Mouse (Mus musculus): ENCODE data around the gene Speg. TPM values are rescaled to one million over a fixed set of nuclear protein-coding genes. Genes with fewer than 3 reads are reported as not detected.

The Speg gene
- 33.5 and 35.2 TPM in 2 replicates for polyA plus RNA-seq (2015; fragmentation: Nextera tagmentation; extraction: Ambion mirVana)

DNA sequence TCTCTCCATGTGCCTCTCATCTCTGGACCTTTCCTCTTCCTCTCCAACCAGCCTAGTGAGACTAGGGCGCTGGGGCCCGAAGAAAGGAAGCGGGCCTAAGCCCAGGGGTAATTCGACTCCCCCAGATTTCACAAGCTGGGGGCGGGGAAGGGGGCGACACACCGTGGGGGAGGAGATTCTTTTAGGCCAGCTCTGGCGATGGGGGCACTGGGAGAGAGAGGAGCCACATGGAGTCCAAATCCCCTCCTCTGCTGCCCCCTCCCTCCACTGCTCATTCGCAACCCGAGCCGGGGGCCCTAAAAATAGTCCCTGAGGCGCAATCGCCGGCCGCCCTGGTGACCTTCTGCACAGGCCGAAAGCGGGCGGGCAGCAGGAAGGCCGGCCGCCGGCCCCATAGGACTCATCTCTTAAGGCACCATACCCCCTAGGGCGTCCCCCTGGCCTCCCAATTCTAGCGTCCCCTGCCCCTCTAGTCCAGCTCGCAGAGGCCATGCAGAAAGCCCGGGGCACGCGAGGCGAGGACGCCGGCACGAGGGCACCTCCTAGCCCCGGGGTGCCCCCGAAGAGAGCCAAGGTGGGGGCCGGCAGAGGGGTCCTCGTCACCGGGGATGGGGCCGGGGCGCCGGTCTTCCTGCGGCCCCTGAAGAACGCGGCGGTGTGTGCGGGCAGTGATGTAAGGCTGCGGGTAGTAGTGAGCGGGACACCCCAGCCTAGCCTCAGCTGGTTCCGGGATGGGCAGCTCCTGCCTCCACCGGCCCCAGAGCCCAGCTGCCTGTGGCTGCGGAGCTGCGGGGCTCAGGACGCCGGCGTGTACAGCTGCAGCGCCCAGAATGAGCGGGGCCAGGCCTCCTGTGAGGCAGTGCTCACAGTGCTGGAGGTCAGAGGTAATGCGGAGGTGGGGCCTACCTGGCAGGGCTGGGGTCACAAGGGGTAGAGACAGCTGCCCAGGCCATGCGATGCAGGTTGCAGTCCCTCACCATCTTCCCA lies at the start of gene Speg:
Gene Speg, plus strand, starts transcription at position 348 of the 987 bp plus-strand sequence.
- no peak within 1 kb of the TSS for H3K27ac ChIP-seq (ENCODE audit: low read length)
- H3K27me3 ChIP-seq (replicated peaks; ENCODE audit: control insufficient read depth, insufficient read depth, low read length): peaks cover 11% of the 10 kb centered on the region; the same call in 1 of the 2 replicates
- peak within 1 kb of the TSS; percentile 40 for H3K4me2 ChIP-seq (ENCODE audit: low read depth, low read length)
- no peaks in the 10 kb centered on the region for H3K9me3 ChIP-seq (ENCODE audit: control insufficient read depth, low read length)
- H3K36me3 ChIP-seq (ENCODE audit: control insufficient read depth, insufficient read depth, low read length): no peaks in the 10 kb centered on the region
- peak; percentile 43 for ATAC-seq
- peak within 1 kb of the TSS; percentile 53; the same call in 1 of the 2 replicates for H3K9ac ChIP-seq (ENCODE audit: low read depth, low read length)
- H3K4me1 ChIP-seq (ENCODE audit: control insufficient read depth, insufficient read depth, low read length): peaks cover 10% of the 10 kb centered on the region
- WGBS: 17% methylated on average over 56 of the region's 57 CpGs
- peak within 1 kb of the TSS; percentile 20; the same call in 1 of the 2 replicates for H3K4me3 ChIP-seq (ENCODE audit: low read length)

DNA sequence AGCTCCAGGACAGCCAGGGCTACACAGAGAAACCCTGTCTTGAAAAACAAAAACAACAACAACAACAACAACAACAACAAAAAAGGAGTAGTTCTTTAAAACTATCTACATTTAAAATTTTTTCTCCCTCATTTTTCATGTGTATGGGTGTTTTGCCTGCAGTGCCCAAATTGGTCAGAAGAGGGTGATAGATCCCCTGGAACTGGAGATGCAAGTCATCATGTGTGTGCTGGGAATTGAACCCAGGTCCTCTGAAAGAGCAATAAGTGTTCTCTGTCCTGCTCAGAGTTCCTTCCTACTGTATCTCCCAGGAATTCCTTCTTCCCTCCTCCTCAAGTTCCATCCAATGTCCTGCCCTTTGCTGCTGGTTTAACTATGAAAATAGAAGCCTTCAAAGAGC lies 47.6 kb upstream of the Speg start:
- no peak for ATAC-seq
- no peak overlapping the region for H3K27ac ChIP-seq (ENCODE audit: low read length)
- no peak overlapping the region for H3K9ac ChIP-seq (ENCODE audit: low read depth, low read length)
- 0 out of 2 replicates have a peak, but pooled peaks cover 3% of the 10 kb centered on the region for H3K9me3 ChIP-seq (ENCODE audit: control insufficient read depth, low read length)
- no peak overlapping the region for H3K4me3 ChIP-seq (ENCODE audit: low read length)
- H3K4me2 ChIP-seq (ENCODE audit: low read depth, low read length): no peak overlapping the region
- no peaks in the 10 kb centered on the region for H3K4me1 ChIP-seq (ENCODE audit: control insufficient read depth, insufficient read depth, low read length)
- no peaks in the 10 kb centered on the region for H3K27me3 ChIP-seq (replicated peaks; ENCODE audit: control insufficient read depth, insufficient read depth, low read length)
- H3K36me3 ChIP-seq (ENCODE audit: control insufficient read depth, insufficient read depth, low read length): no peaks in the 10 kb centered on the region

DNA sequence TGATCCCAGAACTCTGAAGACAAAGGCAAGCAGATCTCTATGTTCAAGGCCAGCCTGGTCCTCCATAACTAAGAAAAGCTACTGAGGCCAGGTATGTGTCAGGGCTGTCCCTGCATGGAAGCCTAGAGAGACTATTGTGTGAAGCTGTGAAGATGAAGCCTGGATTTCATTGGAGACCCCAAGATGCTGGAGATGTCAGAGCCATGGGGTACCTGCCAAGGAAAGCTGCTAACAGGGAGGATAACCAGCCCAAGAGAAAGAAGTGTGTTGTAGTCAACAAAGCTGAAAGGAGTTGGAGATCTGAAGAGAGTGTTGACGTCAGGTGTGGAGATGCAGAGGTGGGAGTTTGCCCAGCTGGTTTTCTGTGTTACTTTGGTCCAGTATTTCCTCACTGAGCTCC lies 43.8 kb upstream of the Speg start:
- ATAC-seq: no peak
- H3K36me3 ChIP-seq (ENCODE audit: control insufficient read depth, insufficient read depth, low read length): no peaks in the 10 kb centered on the region
- no peak overlapping the region for H3K9ac ChIP-seq (ENCODE audit: low read depth, low read length)
- H3K27ac ChIP-seq (ENCODE audit: low read length): no peak overlapping the region
- no peak overlapping the region for H3K4me2 ChIP-seq (ENCODE audit: low read depth, low read length)
- H3K4me3 ChIP-seq (ENCODE audit: low read length): no peak overlapping the region
- H3K9me3 ChIP-seq (ENCODE audit: control insufficient read depth, low read length): 0 out of 2 replicates have a peak, but pooled peaks cover 3% of the 10 kb centered on the region
- H3K27me3 ChIP-seq (replicated peaks; ENCODE audit: control insufficient read depth, insufficient read depth, low read length): no peaks in the 10 kb centered on the region
- 78% methylated on average over 1 of the region's 1 CpGs for WGBS
- H3K4me1 ChIP-seq (ENCODE audit: control insufficient read depth, insufficient read depth, low read length): peaks cover 6% of the 10 kb centered on the region

DNA sequence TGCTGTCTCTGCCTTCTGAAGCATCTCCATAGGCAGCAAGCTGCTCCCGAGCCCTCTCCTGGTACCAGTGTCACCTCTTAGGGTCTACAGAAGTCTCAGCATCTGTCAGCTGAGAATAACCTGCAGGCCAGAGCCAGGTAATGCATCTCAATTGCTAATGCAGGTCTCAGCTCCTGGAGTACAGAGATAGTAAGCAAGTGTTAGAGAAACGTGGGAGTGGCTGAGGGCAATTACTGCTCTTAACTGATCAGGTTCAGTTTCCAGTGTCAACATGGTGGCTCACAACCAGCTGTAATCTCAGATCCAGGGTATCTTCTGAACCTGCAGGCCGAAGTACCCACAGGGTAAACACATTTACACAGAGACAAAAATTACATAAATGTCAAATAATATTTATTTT lies 38.6 kb upstream of the Speg start:
- Histone ChIP-seq H3K4me1 (ENCODE audit: control insufficient read depth, insufficient read depth, low read length) (peaks cover 26% of the 10 kb centered on the region), H3K9ac (ENCODE audit: low read depth, low read length) (no peak overlapping the region), H3K4me2 (ENCODE audit: low read depth, low read length) (no peak overlapping the region), H3K9me3 (ENCODE audit: control insufficient read depth, low read length) (no peaks in the 10 kb centered on the region), H3K36me3 (ENCODE audit: control insufficient read depth, insufficient read depth, low read length) (no peaks in the 10 kb centered on the region), H3K4me3 (ENCODE audit: low read length) (no peak overlapping the region), H3K27ac (ENCODE audit: low read length) (peak overlapping the region; percentile 54), H3K27me3 (replicated peaks; ENCODE audit: control insufficient read depth, insufficient read depth, low read length) (no peaks in the 10 kb centered on the region)
- WGBS: 33% methylated on average over 3 of the region's 3 CpGs
- peak; percentile 41 for ATAC-seq

DNA sequence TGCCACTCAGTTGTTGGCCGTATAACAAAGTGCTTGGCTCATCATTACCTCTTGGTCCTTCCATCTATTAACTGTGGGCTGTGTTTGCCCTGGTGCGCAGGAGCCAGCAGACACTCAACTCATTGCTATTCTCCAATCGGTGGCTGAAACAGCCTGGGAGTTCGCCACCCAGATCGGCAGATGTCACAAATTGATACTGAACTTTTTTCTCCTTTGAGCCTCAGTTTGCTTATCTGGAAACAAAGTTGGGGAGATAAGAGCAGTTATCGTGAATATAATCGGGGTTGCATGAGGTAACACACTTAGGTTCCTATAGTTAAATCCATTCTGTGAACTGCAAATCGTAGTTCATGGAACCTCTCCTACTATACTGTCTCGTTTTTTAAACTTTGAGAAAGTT lies 38.0 kb upstream of the Speg start:
- Histone ChIP-seq H3K27me3 (replicated peaks; ENCODE audit: control insufficient read depth, insufficient read depth, low read length) (no peaks in the 10 kb centered on the region), H3K4me1 (ENCODE audit: control insufficient read depth, insufficient read depth, low read length) (peaks cover 26% of the 10 kb centered on the region), H3K36me3 (ENCODE audit: control insufficient read depth, insufficient read depth, low read length) (no peaks in the 10 kb centered on the region), H3K27ac (ENCODE audit: low read length) (peak overlapping the region; percentile 6; the same call in 1 of the 2 replicates), H3K9me3 (ENCODE audit: control insufficient read depth, low read length) (no peaks in the 10 kb centered on the region), H3K9ac (ENCODE audit: low read depth, low read length) (no peak overlapping the region), H3K4me3 (ENCODE audit: low read length) (no peak overlapping the region), H3K4me2 (ENCODE audit: low read depth, low read length) (no peak overlapping the region)
- 0 out of 2 replicates have a peak, but pooled peaks have one; percentile 21 for ATAC-seq
- WGBS: 49% methylated on average over 9 of the region's 9 CpGs

DNA sequence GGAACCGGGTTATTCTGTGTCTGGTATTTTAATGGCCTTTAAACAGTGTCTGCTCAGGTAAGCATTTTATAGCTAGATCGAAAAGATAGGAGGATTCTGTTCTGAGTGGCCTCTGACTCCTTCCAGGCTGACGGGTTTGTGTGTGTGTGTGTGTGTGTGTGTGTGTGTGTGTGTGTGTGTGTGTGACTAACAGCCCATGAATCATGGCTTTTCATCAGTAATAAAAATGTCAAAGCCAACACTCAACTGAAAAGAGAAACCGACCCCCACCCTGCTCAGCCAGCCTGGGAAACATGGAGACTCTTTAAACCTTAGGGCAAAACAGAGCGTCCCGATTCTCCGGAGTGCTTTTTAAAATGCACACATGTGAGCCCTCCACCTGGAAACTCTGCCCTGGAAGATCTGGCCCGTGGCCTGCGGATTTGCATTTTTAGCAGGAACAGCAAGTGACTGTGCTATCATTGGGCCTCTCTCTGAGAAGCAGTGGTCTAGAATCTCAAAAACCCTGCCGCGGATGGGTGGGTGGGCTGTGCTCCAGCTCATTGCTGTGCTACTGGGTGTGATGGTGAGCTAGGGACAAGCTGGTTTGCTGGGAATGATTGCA lies 36.9 kb upstream of the Speg start:
- Histone ChIP-seq H3K9ac (ENCODE audit: low read depth, low read length) (no peak overlapping the region), H3K4me2 (ENCODE audit: low read depth, low read length) (peak overlapping the region; percentile 11)
- WGBS: 7% methylated on average over 11 of the region's 11 CpGs

DNA sequence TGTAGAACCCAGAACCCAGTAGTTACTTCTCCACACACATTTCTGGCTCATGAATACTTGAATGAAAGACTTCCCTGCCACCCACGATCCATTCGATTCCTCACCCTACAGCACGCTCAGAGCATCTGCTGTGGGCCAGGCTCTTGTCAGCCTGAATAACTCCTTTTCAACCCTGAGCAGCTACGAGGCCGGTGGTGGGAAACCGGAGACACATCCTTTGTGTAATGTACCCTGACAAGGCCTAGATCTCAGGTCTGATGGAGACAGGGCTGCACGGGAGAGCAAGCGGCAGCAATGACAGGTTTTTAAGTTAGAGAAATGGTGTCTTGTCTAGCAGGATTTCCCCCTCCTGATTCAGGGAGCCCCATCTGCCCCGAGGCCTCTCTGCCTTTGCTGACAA lies 35.8 kb upstream of the Speg start:
- 38% methylated on average over 9 of the region's 9 CpGs for WGBS
- Histone ChIP-seq H3K9me3 (ENCODE audit: control insufficient read depth, low read length) (no peaks in the 10 kb centered on the region), H3K4me3 (ENCODE audit: low read length) (no peak overlapping the region), H3K27me3 (replicated peaks; ENCODE audit: control insufficient read depth, insufficient read depth, low read length) (no peaks in the 10 kb centered on the region), H3K27ac (ENCODE audit: low read length) (no peak overlapping the region), H3K9ac (ENCODE audit: low read depth, low read length) (0 out of 2 replicates have a peak overlapping the region, but pooled peaks have one; percentile 22), H3K4me2 (ENCODE audit: low read depth, low read length) (no peak overlapping the region), H3K36me3 (ENCODE audit: control insufficient read depth, insufficient read depth, low read length) (no peaks in the 10 kb centered on the region), H3K4me1 (ENCODE audit: control insufficient read depth, insufficient read depth, low read length) (peaks cover 33% of the 10 kb centered on the region)
- no peak for ATAC-seq

More for the DNA sequence above, 36.9 kb upstream of the Speg start:
- Histone ChIP-seq H3K27me3 (replicated peaks; ENCODE audit: control insufficient read depth, insufficient read depth, low read length) (no peaks in the 10 kb centered on the region), H3K27ac (ENCODE audit: low read length) (peak overlapping the region; percentile 17; the same call in 1 of the 2 replicates), H3K4me3 (ENCODE audit: low read length) (no peak overlapping the region), H3K4me1 (ENCODE audit: control insufficient read depth, insufficient read depth, low read length) (peaks cover 26% of the 10 kb centered on the region), H3K9me3 (ENCODE audit: control insufficient read depth, low read length) (no peaks in the 10 kb centered on the region), H3K36me3 (ENCODE audit: control insufficient read depth, insufficient read depth, low read length) (no peaks in the 10 kb centered on the region)
- ATAC-seq: peak; percentile 76

DNA sequence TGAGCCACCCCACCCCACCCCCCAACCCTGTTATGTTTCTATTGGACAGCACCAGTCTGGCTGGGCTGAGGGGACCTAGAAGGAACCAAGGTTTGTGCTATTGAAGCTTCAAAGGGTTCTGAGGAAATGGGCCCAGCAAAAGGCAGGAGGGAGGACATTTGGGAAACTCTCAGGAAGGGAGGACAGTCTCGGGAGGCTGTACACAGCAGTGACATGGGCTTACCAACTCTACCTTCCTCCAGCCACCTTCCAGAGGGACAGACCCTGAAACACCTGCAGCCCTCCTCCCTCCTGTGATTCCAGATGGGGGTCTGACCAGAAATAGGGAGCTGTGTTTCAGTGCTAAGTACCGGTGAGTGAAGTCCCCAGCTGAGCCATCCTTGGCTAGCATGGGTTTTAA lies 34.6 kb upstream of the Speg start:
- Histone ChIP-seq H3K4me2 (ENCODE audit: low read depth, low read length) (no peak overlapping the region), H3K9ac (ENCODE audit: low read depth, low read length) (no peak overlapping the region), H3K4me3 (ENCODE audit: low read length) (no peak overlapping the region), H3K9me3 (ENCODE audit: control insufficient read depth, low read length) (no peaks in the 10 kb centered on the region), H3K27ac (ENCODE audit: low read length) (no peak overlapping the region), H3K36me3 (ENCODE audit: control insufficient read depth, insufficient read depth, low read length) (no peaks in the 10 kb centered on the region), H3K27me3 (replicated peaks; ENCODE audit: control insufficient read depth, insufficient read depth, low read length) (no peaks in the 10 kb centered on the region), H3K4me1 (ENCODE audit: control insufficient read depth, insufficient read depth, low read length) (peaks cover 42% of the 10 kb centered on the region)
- 73% methylated on average over 2 of the region's 2 CpGs for WGBS
- ATAC-seq: no peak

DNA sequence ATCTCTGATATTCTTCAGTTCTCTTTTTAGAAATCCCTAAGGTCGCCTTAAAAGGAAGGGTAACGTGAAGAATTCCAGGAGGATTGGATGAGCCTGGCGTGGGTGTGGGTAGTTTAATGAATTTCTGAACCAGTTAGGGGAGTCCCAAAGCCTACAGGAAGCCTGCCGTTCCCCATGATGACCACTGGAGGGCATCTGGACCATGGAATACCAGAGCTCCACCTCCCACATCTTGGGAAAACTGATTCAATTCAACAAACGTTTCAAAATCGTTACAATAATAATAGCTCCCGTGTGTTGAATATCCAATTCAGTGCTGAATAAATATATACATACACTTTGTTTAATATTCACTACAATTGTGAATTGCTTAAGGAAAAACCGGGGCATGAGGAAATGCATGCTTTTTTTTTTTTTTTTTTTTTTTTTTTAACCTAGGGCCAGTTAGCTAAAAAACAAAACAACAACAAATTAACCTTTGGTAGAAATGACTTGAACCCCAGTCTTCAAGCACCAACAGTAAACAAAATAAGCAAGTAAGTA lies 32.2 kb upstream of the Speg start:
- WGBS: 1% methylated on average over 8 of the region's 8 CpGs
- ATAC-seq: no peak; the same call in 1 of the 2 replicates
- Histone ChIP-seq H3K4me3 (ENCODE audit: low read length) (no peak overlapping the region), H3K9ac (ENCODE audit: low read depth, low read length) (no peak overlapping the region), H3K27me3 (replicated peaks; ENCODE audit: control insufficient read depth, insufficient read depth, low read length) (no peaks in the 10 kb centered on the region), H3K4me1 (ENCODE audit: control insufficient read depth, insufficient read depth, low read length) (peaks cover 35% of the 10 kb centered on the region), H3K27ac (ENCODE audit: low read length) (no peak overlapping the region), H3K9me3 (ENCODE audit: control insufficient read depth, low read length) (no peaks in the 10 kb centered on the region), H3K4me2 (ENCODE audit: low read depth, low read length) (no peak overlapping the region), H3K36me3 (ENCODE audit: control insufficient read depth, insufficient read depth, low read length) (no peaks in the 10 kb centered on the region)
